Mouse (Mus musculus) neural tube, embryonic 12.5 days (tissue): Measurements from ENCODE around the gene Acot4. TPM values are rescaled to one million over a fixed set of nuclear protein-coding genes. Genes with fewer than 3 reads are reported as not detected.
A peak's percentile ranks its signal among the peaks of the same experiment; 100 is the strongest.
"Not testable (repeated sequence)": the region's sequence is repeated elsewhere in the genome, so short reads cannot be mapped to it uniquely, and the experiment has no call there.

Experiments used
- ATAC-seq: fragments of 200-750 bp; cut with Nextera tagmentation; 2 replicates; pipeline ENCODE4 v1.8.0; 2017; ENCODE audit warnings: low read depth, mild to moderate bottlenecking, moderate TSS enrichment, moderate library complexity; ENCODE audit not compliant: low FRiP score
- H3K27ac ChIP-seq: fragments of 300-500 bp; sonication (generic); 2 replicates; pipeline ENCODE4 v1.5.1; 2016
- H3K27me3 ChIP-seq: fragments of 300-500 bp; sonication (generic); replicated peaks from 2 replicates; pipeline ENCODE4 v1.6.1; 2016; ENCODE audit warnings: mild to moderate bottlenecking
- H3K36me3 ChIP-seq: fragments of 300-500 bp; sonication (generic); 2 replicates; pipeline ENCODE4 v1.6.1; 2016; ENCODE audit warnings: mild to moderate bottlenecking
- H3K4me1 ChIP-seq: fragments of 300-500 bp; sonication (generic); 2 replicates; pipeline ENCODE4 v1.6.1; 2016
- H3K4me2 ChIP-seq: fragments of 300-500 bp; sonication (generic); replicated peaks from 2 replicates; pipeline ENCODE4 v1.6.1; 2016; ENCODE audit warnings: mild to moderate bottlenecking
- H3K4me3 ChIP-seq: fragments of 300-500 bp; sonication (generic); 2 replicates; pipeline ENCODE4 v1.5.1; 2016
- H3K9ac ChIP-seq: fragments of 300-500 bp; sonication (generic); 2 replicates; pipeline ENCODE4 v1.6.1; 2016; ENCODE audit warnings: mild to moderate bottlenecking
- H3K9me3 ChIP-seq: fragments of 300-500 bp; sonication (generic); 2 replicates; pipeline ENCODE4 v1.6.1; 2016; ENCODE audit warnings: mild to moderate bottlenecking
- WGBS: fragments of 180-500 bp; shearing (Covaris S2); methylation state at CpG from one replicate; pipeline ENCODE4 v1.1.7; 2016; 5-methylcytosine and 5-hydroxymethylcytosine counted together
- polyA plus RNA-seq: library from polyadenylated mRNA; unstranded; fragments of >200 nt; fragmentation: Nextera tagmentation; extraction: Ambion mirVana; gene quantifications from 2 replicates; pipeline ENCODE4 v1.2.1, GENCODE M21; 2016

Gene Acot4
- polyA plus RNA-seq, 1 experiment from 2014 or later, result 0.20 TPM

- WGBS, result 73% methylated on average over 5 of the region's 5 CpGs
- ATAC-seq, result no peak
- H3K9me3 ChIP-seq, result no peaks in the 10 kb centered on the region
Measured at GRCm38 (mm10) chr12:84063228-84063627, 25.0 kb downstream of the Acot4 start.

DNA sequence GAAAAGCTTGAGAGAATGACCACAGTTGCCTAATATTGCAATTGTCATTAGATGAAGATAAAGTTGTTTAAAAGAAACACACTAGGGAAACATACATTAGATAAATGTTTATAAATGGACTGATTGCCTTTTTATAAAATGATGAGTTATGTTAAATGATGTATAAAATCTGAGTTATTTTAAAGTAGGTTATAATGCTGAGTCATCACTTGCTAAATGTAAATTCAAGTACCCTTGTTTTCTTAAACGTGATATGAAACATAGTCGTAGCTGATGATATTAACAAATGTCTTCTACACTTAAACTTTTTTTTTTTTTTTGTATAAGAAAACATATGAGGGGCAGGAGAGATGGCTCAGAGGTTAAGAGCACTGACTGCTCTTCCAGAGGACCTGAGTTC lies 25.7 kb downstream of the Acot4 start:
- no peak overlapping the region for H3K9ac ChIP-seq
- ATAC-seq, result no peak
- H3K4me3 ChIP-seq, result no peak overlapping the region
- H3K27me3 ChIP-seq, result peaks cover 13% of the 10 kb centered on the region
- WGBS, result 86% methylated on average over 2 of the region's 2 CpGs
- H3K4me1 ChIP-seq, result no peaks in the 10 kb centered on the region
- H3K4me2 ChIP-seq, result no peak overlapping the region
- no peak overlapping the region for H3K27ac ChIP-seq
- no peaks in the 10 kb centered on the region for H3K9me3 ChIP-seq
- no peaks in the 10 kb centered on the region for H3K36me3 ChIP-seq

More at GRCm38 (mm10) chr12:84063228-84063627, 25.0 kb downstream of the Acot4 start:
- no peak overlapping the region for H3K4me2 ChIP-seq
- no peak overlapping the region for H3K4me3 ChIP-seq
- no peaks in the 10 kb centered on the region for H3K36me3 ChIP-seq
- no peaks in the 10 kb centered on the region for H3K4me1 ChIP-seq
- H3K9ac ChIP-seq, result no peak overlapping the region
- H3K27me3 ChIP-seq, result peaks cover 7% of the 10 kb centered on the region
- no peak overlapping the region for H3K27ac ChIP-seq

DNA sequence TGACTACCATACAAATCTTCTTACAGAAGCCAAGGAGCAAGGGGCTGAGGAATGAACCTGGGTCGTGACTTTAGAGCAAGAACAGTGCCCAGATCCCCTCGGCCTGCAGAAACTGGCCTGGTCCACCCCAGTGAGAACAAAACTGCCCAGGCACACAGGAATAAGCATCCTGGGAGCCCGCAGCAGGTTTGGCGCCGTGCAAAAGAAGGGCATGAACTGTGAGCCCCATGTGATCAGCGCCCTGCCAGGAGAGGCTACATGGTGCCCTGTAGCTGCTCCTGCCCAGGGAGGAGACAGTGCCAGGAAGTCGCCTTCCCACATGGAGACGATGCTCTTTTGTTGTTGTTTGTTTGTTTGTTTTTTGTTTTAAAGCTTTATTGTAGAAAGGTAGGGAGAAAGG lies 26.4 kb downstream of the Acot4 start:
- no peaks in the 10 kb centered on the region for H3K36me3 ChIP-seq
- no peak overlapping the region for H3K27ac ChIP-seq
- no peak overlapping the region for H3K4me3 ChIP-seq
- no peaks in the 10 kb centered on the region for H3K4me1 ChIP-seq
- no peak overlapping the region for H3K9ac ChIP-seq
- no peak overlapping the region for H3K4me2 ChIP-seq
- WGBS, result 79% methylated on average over 8 of the region's 8 CpGs
- H3K27me3 ChIP-seq, result peaks cover 21% of the 10 kb centered on the region
- no peak for ATAC-seq
- no peaks in the 10 kb centered on the region for H3K9me3 ChIP-seq

DNA sequence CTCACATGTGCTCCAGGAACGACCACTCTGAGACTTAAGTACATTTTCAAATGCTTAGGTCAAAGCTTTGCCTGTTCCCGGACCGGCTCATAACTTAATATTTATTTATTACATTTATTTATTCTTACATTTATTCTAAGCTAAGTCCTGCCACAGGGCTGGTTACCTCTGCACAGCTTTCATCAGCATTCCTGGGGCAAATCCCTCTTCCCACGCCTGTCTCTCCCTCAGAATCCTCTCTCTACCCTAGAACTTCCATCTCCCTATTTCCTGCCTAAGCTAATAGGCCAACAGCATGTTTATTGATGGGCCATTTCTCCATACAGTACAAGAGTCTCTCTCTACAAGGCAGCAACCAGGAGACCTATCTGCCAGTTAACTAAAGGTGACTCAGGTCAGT lies 29.6 kb downstream of the Acot4 start:
- Histone ChIP-seq H3K27me3 (peaks cover 28% of the 10 kb centered on the region), H3K9me3 (no peaks in the 10 kb centered on the region)

GRCm38 (mm10) chr12:84068296-84068695 lies 30.1 kb downstream of the Acot4 start:
- Histone ChIP-seq H3K4me1 (no peaks in the 10 kb centered on the region), H3K27ac (no peak overlapping the region), H3K4me3 (no peak overlapping the region), H3K9me3 (no peaks in the 10 kb centered on the region), H3K4me2 (no peak overlapping the region), H3K36me3 (no peaks in the 10 kb centered on the region), H3K27me3 (peaks cover 28% of the 10 kb centered on the region), H3K9ac (no peak overlapping the region)
- 71% methylated on average over 8 of the region's 8 CpGs for WGBS
- no peak for ATAC-seq

More for the DNA sequence above, 29.6 kb downstream of the Acot4 start:
- H3K27ac ChIP-seq, result no peak overlapping the region
- no peak overlapping the region for H3K4me3 ChIP-seq
- no peak overlapping the region for H3K4me2 ChIP-seq
- 83% methylated on average over 4 of the region's 4 CpGs for WGBS
- no peaks in the 10 kb centered on the region for H3K36me3 ChIP-seq
- no peak overlapping the region for H3K9ac ChIP-seq
- H3K4me1 ChIP-seq, result no peaks in the 10 kb centered on the region
- ATAC-seq, result no peak

DNA sequence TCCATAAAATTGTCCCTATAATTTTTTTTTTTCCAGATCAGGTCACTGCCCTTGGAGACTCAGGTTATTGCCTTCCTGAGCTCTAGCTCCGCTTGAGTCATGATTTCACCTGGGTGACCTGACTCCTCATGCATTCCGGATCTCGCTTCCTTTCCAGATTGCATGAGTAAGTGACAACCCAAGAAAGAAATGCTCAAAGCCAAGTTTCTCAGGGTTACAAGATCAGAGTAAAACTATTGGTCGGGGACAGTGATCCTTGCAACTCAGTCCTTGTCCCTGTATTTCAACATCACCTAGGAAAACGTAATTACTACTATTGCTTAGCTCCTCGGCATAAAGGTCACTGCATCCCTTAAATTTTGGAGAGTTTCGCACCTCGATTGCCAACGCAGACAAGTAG lies 30.8 kb downstream of the Acot4 start, which contains the start of gene Acot5:
TSS of gene Acot5 (plus strand) at position 340 of the 400 bp plus-strand sequence.
- H3K4me1 ChIP-seq, result no peaks in the 10 kb centered on the region
- 0 out of 2 replicates have a peak within 1 kb of the TSS, but pooled peaks have one; percentile 40 for H3K9ac ChIP-seq
- no peak for ATAC-seq
- H3K4me3 ChIP-seq, result peak within 1 kb of the TSS; percentile 33
- peaks cover 28% of the 10 kb centered on the region for H3K27me3 ChIP-seq
- H3K9me3 ChIP-seq, result no peaks in the 10 kb centered on the region
- no peaks in the 10 kb centered on the region for H3K36me3 ChIP-seq
- H3K27ac ChIP-seq, result no peak within 1 kb of the TSS
- peak within 1 kb of the TSS; percentile 63 for H3K4me2 ChIP-seq
- 59% methylated on average over 9 of the region's 9 CpGs for WGBS

DNA sequence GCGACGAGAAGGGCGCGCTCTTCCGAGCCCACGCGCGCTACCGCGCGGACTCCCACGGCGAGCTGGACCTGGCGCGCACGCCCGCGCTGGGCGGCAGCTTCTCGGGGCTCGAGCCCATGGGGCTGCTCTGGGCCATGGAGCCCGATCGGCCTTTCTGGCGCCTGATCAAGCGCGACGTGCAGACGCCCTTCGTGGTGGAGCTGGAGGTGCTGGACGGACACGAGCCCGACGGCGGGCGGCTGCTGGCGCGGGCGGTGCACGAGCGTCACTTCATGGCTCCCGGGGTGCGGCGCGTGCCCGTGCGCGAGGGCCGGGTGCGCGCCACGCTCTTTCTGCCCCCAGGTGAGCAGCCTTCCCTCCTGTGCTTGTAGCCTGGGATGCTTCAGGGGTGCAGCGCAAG lies 31.4 kb downstream of the Acot4 start:
- ATAC-seq, H3K9me3 ChIP-seq, H3K27ac ChIP-seq, H3K4me1 ChIP-seq, H3K36me3 ChIP-seq: not testable (repeated sequence)
- WGBS, result 2% methylated on average over 41 of the region's 52 CpGs
- Histone ChIP-seq H3K9ac (0 out of 2 replicates have a peak overlapping the region, but pooled peaks have one; percentile 40), H3K27me3 (peaks cover 27% of the 10 kb centered on the region), H3K4me3 (peak overlapping the region; percentile 33), H3K4me2 (peak overlapping the region; percentile 63)

DNA sequence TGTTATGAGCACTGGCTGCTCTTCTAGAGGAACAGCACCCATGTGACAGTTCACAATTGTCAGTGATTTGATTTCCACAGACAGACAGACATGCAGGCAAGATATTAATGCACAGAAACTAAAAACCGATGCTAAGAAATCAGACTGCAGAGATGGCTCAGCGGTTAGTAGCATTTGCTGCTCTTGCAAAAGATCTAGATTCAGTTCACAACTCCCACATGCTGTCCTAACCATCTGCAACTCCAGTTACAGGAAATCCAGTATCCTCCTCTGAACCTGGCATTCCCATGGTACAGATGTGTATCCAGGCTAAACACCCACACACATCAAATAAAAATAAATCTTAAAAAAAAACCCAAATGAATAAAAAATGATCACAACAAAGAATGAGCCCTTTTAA lies 33.5 kb downstream of the Acot4 start:
- peaks cover 25% of the 10 kb centered on the region for H3K27me3 ChIP-seq
- WGBS, result 98% methylated on average over 2 of the region's 2 CpGs
- no peak overlapping the region for H3K9ac ChIP-seq
- H3K4me3 ChIP-seq, result no peak overlapping the region
- no peaks in the 10 kb centered on the region for H3K4me1 ChIP-seq
- H3K27ac ChIP-seq, result no peak overlapping the region
- no peak for ATAC-seq
- no peaks in the 10 kb centered on the region for H3K36me3 ChIP-seq
- no peaks in the 10 kb centered on the region for H3K9me3 ChIP-seq
- H3K4me2 ChIP-seq, result no peak overlapping the region

DNA sequence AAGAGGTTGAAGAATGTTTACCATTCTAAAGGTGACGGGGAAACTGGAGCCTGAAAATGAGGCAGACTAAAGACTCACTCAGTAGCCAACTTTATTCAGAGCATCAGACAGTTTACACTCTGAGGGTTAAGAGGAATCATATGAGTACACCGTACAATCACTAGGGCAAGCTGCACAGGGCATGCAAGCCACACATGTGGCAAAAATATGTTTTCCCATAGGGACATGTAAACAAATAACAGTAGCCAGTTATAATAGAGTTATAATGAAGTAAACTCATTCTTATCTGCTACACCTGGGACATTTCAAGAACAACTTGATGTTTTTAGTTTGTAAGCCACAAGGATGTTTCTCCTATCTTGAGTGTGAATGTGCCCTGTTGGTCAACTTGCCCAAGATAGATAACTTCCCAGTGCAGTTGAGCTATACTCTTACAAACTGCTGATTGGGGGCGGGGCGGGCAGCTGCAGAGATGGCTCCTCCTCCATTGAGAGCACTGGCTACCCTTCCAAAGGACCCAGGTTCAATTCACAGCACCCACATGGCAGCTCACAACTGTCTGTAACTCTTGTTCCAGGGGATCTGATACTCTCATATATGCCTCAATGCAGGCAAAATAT lies 39.3 kb downstream of the Acot4 start:
- no peak for ATAC-seq
- Histone ChIP-seq H3K9me3 (no peaks in the 10 kb centered on the region), H3K36me3 (no peaks in the 10 kb centered on the region), H3K4me2 (no peak overlapping the region), H3K27me3 (no peaks in the 10 kb centered on the region), H3K27ac (no peak overlapping the region), H3K4me3 (no peak overlapping the region), H3K4me1 (no peaks in the 10 kb centered on the region), H3K9ac (no peak overlapping the region)
- 95% methylated on average over 4 of the region's 4 CpGs for WGBS

GRCm38 (mm10) chr12:84083842-84084241 lies 45.7 kb downstream of the Acot4 start:
- 90% methylated on average over 2 of the region's 2 CpGs for WGBS
- Histone ChIP-seq H3K4me2 (no peak overlapping the region), H3K9ac (no peak overlapping the region), H3K9me3 (peaks cover 6% of the 10 kb centered on the region; the same call in 1 of the 2 replicates), H3K4me3 (no peak overlapping the region), H3K27me3 (no peaks in the 10 kb centered on the region), H3K27ac (no peak overlapping the region), H3K36me3 (no peaks in the 10 kb centered on the region), H3K4me1 (no peaks in the 10 kb centered on the region)
- no peak for ATAC-seq

- ATAC-seq, result no peak
- 87% methylated on average over 4 of the region's 4 CpGs for WGBS
- no peak overlapping the region for H3K4me3 ChIP-seq
- H3K9me3 ChIP-seq, result peaks cover 12% of the 10 kb centered on the region
- H3K4me1 ChIP-seq, result no peaks in the 10 kb centered on the region
- no peaks in the 10 kb centered on the region for H3K36me3 ChIP-seq
- H3K9ac ChIP-seq, result no peak overlapping the region
- no peak overlapping the region for H3K27ac ChIP-seq
- no peaks in the 10 kb centered on the region for H3K27me3 ChIP-seq
- H3K4me2 ChIP-seq, result no peak overlapping the region
Measured at GRCm38 (mm10) chr12:84084581-84084980, 46.4 kb downstream of the Acot4 start.

DNA sequence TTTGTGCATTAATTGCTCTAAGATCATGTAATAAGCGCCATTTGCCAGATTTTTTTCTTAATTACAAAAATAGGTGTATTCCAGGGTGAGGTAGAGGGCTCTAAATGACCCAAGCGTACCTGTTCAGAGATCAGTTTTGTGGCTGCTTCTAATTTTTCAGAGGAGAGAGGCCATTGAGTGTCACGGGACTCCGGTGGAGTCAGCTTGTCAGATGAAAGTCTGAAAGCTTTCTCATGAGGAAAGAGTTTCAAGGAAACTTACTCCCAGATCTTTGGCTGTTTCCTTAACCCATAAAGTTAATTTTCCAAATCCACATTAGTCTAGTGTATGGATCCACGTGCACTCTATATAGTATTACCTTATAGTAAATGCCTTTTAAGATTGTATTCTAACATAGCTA lies 56.5 kb downstream of the Acot4 start:
- H3K4me1 ChIP-seq, H3K4me3 ChIP-seq, ATAC-seq, H3K36me3 ChIP-seq, H3K27ac ChIP-seq, H3K4me2 ChIP-seq, H3K9ac ChIP-seq, H3K27me3 ChIP-seq: not testable (repeated sequence)
- 89% methylated on average over 5 of the region's 5 CpGs for WGBS
- peaks cover 16% of the 10 kb centered on the region; the same call in 1 of the 2 replicates for H3K9me3 ChIP-seq
